Mouse (Mus musculus) C2C12 (cell line): ENCODE results near the gene Lrrc75a. TPM values are rescaled to one million over a fixed set of nuclear protein-coding genes. Genes with fewer than 3 reads are reported as not detected.

Experiments used
- H3K27me3 ChIP-seq: one replicate; pipeline ENCODE4 v1.6.1; 2011; ENCODE audit not compliant: control insufficient read depth, insufficient read depth, insufficient read length
- H3K36me3 ChIP-seq: one replicate; pipeline ENCODE4 v1.6.1; 2011; ENCODE audit not compliant: control insufficient read depth, insufficient read depth
- H3K4me3 ChIP-seq: one replicate; pipeline ENCODE4 v1.5.1; 2011; ENCODE audit warnings: mild to moderate bottlenecking, control low read depth; ENCODE audit not compliant: poor library complexity, insufficient read depth, severe bottlenecking
- H3K79me2 ChIP-seq: one replicate; pipeline ENCODE4 v1.6.1; 2011; ENCODE audit not compliant: control insufficient read depth, insufficient read depth
- H3K79me3 ChIP-seq: one replicate; pipeline ENCODE4 v1.6.1; 2011; ENCODE audit warnings: low read depth, control low read depth
- H3ac ChIP-seq: one replicate; pipeline ENCODE3; 2011; ENCODE audit warnings: low read depth; ENCODE audit not compliant: control insufficient read depth, insufficient read length
- CEBPB ChIP-seq: IDR thresholded peaks from one replicate; pipeline ENCODE4 v1.6.1; 2011; ENCODE audit warnings: low read depth, mild to moderate bottlenecking, control low read depth, moderate library complexity
- CTCF ChIP-seq: IDR thresholded peaks from one replicate; pipeline ENCODE4 v1.5.1; 2011; ENCODE audit not compliant: control insufficient read depth, insufficient read depth, insufficient read length
- FOSL1 ChIP-seq: IDR thresholded peaks from one replicate; pipeline ENCODE4 v1.8.0; 2011; ENCODE audit warnings: mild to moderate bottlenecking, low read length; ENCODE audit not compliant: poor library complexity, insufficient read depth, severe bottlenecking
- MAX ChIP-seq: IDR thresholded peaks from one replicate; pipeline ENCODE4 v1.6.1; 2011; ENCODE audit warnings: mild to moderate bottlenecking, control low read depth
- MYOD1 ChIP-seq: IDR thresholded peaks from one replicate; pipeline ENCODE4 v1.6.1; 2011; ENCODE audit warnings: low read depth; ENCODE audit not compliant: control insufficient read depth, insufficient read length
- MYOG ChIP-seq: IDR thresholded peaks from one replicate; pipeline ENCODE4 v1.6.1; 2011; ENCODE audit not compliant: control insufficient read depth, insufficient read length; ENCODE audit errors: extremely low read depth
- USF1 ChIP-seq: IDR thresholded peaks from one replicate; pipeline ENCODE4 v1.6.1; 2011; ENCODE audit warnings: low read depth, mild to moderate bottlenecking, control low read depth, moderate library complexity
- polyA plus RNA-seq: library from polyadenylated mRNA; unstranded; fragments of >200 nt; fragmentation: generic; extraction: Trizol; gene quantifications from one replicate; pipeline ENCODE4 v1.2.1, GENCODE M21; 2012; ENCODE audit warnings: missing spikeins

The Lrrc75a gene
- polyA plus RNA-seq, 1 experiment, result 12.5 TPM

DNA sequence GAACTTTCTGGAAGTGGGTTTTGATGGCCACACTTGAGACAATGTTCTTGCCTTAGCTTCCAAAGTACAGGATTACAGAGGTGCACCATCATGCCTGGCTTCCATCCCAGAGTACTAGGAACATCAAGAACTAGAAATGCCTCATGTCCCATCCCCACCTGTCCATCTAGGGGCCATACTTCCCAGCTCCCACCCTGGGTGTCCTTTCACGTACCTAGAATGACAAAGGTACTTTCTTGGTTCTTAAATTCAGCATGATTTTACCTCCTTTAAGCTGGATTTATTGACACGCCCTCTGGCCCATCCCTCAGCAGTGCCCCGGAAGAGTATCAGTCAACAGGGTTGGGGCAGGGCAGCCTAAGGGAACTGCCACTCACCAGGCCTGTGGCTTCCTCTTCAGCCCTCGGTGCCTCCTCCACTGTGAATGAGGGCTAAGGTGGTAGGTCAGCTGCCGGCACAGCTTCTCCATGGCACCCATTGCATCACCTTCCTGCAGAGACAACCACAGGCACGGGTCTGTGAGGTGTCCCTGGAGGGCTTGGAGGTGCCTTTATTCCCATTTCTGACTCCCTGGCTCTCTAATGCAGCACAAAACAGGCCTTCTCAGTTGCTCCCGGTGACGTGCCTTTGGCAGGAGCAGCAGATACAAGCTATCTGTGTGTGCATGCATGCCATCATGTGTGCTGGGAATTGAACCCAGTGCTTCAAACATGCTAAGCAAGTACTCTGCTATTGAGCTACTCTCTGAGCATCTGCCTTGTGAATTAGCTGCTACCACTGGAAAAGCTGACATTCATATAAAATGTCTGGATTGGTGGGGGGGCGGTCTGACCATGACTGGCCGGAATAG is 39.3 kb downstream of the Lrrc75a start:
- Histone ChIP-seq H3K79me2 (peaks cover 20% of the 10 kb centered on the region), H3ac (no peak overlapping the region), H3K4me3 (no peak overlapping the region), H3K79me3 (peaks cover 11% of the 10 kb centered on the region), H3K36me3 (peaks cover 51% of the 10 kb centered on the region), H3K27me3 (no peaks in the 10 kb centered on the region)
- TF ChIP-seq MYOG (no peak), USF1 (no peak), MYOD1 (no peak), CTCF (no peak), CEBPB (no peak), MAX (no peak), FOSL1 (no peak)

DNA sequence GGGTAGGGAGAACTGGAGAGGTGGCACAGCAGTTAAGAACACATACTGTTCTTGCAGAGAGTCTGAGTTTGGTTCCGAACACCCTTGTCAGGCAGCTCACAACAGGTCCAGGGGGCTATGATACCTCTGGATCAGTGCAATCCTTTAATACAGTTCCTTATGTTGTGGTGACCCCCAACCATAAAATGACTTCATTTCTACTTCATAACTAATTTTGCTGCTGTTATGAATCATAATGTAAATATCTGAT is 40.4 kb downstream of the Lrrc75a start:
- no peak overlapping the region for H3K4me3 ChIP-seq
- H3K79me2 ChIP-seq, result peaks cover 32% of the 10 kb centered on the region
- peaks cover 23% of the 10 kb centered on the region for H3K79me3 ChIP-seq
- no peak overlapping the region for H3ac ChIP-seq
- TF ChIP-seq MAX, result no peak
- no peaks in the 10 kb centered on the region for H3K27me3 ChIP-seq
- H3K36me3 ChIP-seq, result peaks cover 62% of the 10 kb centered on the region

- Histone ChIP-seq H3K36me3 (peaks cover 62% of the 10 kb centered on the region), H3K27me3 (no peaks in the 10 kb centered on the region)
- TF ChIP-seq USF1 (no peak), MYOG (no peak), FOSL1 (no peak), MYOD1 (no peak), MAX (no peak), CTCF (no peak), CEBPB (no peak)
Observed at GRCm38 (mm10) chr11:62607170-62607951, 41.0 kb downstream of the Lrrc75a start.

GRCm38 (mm10) chr11:62606299-62607169 is 41.8 kb downstream of the Lrrc75a start:
- H3K79me2 ChIP-seq, result peaks cover 36% of the 10 kb centered on the region
- H3K27me3 ChIP-seq, result no peaks in the 10 kb centered on the region
- TF ChIP-seq MYOG (no peak), MAX (no peak), FOSL1 (no peak), CEBPB (no peak), USF1 (no peak), CTCF (no peak), MYOD1 (no peak)
- no peak overlapping the region for H3K4me3 ChIP-seq
- H3K36me3 ChIP-seq, result peaks cover 62% of the 10 kb centered on the region
- H3K79me3 ChIP-seq, result peaks cover 25% of the 10 kb centered on the region
- no peak overlapping the region for H3ac ChIP-seq

More at GRCm38 (mm10) chr11:62607170-62607951, 41.0 kb downstream of the Lrrc75a start:
- Histone ChIP-seq H3K4me3 (no peak overlapping the region), H3K79me3 (peaks cover 25% of the 10 kb centered on the region), H3ac (no peak overlapping the region), H3K79me2 (peaks cover 36% of the 10 kb centered on the region)

DNA sequence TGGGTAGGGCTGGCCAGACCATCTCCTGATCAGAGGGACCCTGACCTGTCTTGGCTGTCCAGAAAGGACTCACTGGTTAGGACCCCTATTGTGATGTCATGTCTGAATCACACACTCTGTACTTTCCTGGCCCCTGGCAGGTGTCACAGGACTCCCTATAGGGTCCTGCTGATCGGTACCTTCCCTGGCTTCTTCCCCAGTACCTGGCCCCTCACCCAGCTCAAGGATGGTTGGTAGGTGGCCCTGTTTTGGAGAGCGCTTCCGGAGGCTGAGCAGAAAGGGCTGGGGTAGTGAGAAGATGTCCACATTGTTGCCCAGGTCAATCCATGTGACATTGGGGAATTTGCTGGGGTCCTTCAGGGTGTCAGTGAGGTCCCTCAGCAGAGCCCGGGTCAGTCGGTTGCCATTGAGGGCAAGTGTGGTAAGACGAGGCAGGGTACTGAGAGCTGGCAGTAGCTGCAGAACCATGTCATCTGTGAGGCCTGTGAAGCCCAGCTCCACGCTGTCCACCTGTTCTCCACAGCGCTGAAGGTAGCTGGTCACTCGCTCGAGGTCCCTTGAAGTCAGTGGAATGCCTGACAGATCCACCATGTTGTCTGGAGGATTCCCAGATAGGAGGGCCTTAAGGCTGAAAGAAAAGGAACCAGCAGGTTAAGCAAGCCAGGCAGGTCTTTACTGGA is 42.6 kb downstream of the Lrrc75a start:
- H3K4me3 ChIP-seq, result no peak overlapping the region
- H3K79me2 ChIP-seq, result peaks cover 36% of the 10 kb centered on the region
- H3K27me3 ChIP-seq, result no peaks in the 10 kb centered on the region
- H3K36me3 ChIP-seq, result peaks cover 62% of the 10 kb centered on the region
- H3ac ChIP-seq, result no peak overlapping the region
- H3K79me3 ChIP-seq, result peaks cover 25% of the 10 kb centered on the region
- TF ChIP-seq MAX, result peak; percentile 23
- TF ChIP-seq MYOG, result no peak
- TF ChIP-seq FOSL1, result no peak
- TF ChIP-seq USF1, result no peak
- no peak for TF ChIP-seq CTCF
- TF ChIP-seq CEBPB, result no peak
- peak; percentile 0 for TF ChIP-seq MYOD1
